ENCODE assay signal across 34 mouse cellular contexts in the genomic region with DNA sequence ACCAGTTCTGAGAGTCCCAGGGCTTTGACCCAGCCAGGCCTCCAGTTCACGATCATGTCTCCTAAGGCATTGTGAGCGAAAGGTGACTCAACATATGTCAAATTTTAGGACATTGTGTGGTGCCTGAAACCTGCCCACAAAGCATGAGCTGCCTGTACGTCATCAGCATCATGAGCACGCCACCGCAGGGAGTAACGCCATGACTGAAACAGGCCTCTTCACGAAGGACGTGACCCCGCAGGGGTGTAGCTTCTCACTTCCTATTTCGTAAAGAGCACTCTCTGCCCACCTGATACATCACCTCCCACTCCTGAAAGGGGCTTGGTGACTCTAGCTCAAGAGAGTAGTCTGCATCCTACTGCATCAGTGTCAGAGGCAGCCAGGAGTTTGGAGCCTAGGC. TPM values are rescaled to one million over a fixed set of nuclear protein-coding genes. Genes with fewer than 3 reads are reported as not detected.
"Had no signal": no experiment of that assay in that cellular context is flagged by ENCODE, and none has a peak within 500 bp of the region (broad histone marks: within the 10 kb centered on the region; RNA-seq: fewer than 3 reads in every experiment).

No protein-coding gene starts in this region.

- H3K27ac ChIP-seq: left cerebral cortex, adult 2 months; limb, embryonic 10.5 days; limb, embryonic 12.5 days; limb, embryonic 13.5 days; limb, embryonic 15.5 days; liver, embryonic 12.5 days; liver, embryonic 13.5 days; liver, embryonic 14.5 days; liver, embryonic 15.5 days; lung, embryonic 15.5 days; macrophage; midbrain, embryonic 10.5 days; midbrain, embryonic 12.5 days; midbrain, embryonic 13.5 days; midbrain, embryonic 15.5 days had no signal

- H3K36me3 ChIP-seq: limb, embryonic 10.5 days; limb, embryonic 12.5 days; limb, embryonic 13.5 days; limb, embryonic 15.5 days; liver, embryonic 12.5 days; liver, embryonic 13.5 days; liver, embryonic 15.5 days; lung, embryonic 15.5 days; midbrain, embryonic 10.5 days; midbrain, embryonic 12.5 days; midbrain, embryonic 13.5 days; midbrain, embryonic 15.5 days had no signal

- H3K4me2 ChIP-seq: limb, embryonic 12.5 days; limb, embryonic 13.5 days; limb, embryonic 15.5 days; liver, embryonic 11.5 days; liver, embryonic 12.5 days; liver, embryonic 13.5 days; liver, embryonic 15.5 days; lung, embryonic 14.5 days; lung, embryonic 15.5 days; midbrain, embryonic 11.5 days; midbrain, embryonic 12.5 days; midbrain, embryonic 13.5 days; midbrain, embryonic 15.5 days had no signal

- H3K9ac ChIP-seq: limb, embryonic 12.5 days; limb, embryonic 13.5 days; limb, embryonic 15.5 days; liver, embryonic 12.5 days; liver, embryonic 13.5 days; liver, embryonic 14.5 days; liver, embryonic 15.5 days; liver, postnatal 0 days; lung, embryonic 14.5 days; lung, embryonic 15.5 days; midbrain, embryonic 12.5 days; midbrain, embryonic 13.5 days; midbrain, embryonic 15.5 days had no signal

- DNase-seq: left cerebral cortex, postnatal 4 days; liver; liver, embryonic 13.5 days; liver, postnatal 0 days; lung, adult 18-20 months; lung, adult 2 months; lung, embryonic 14.5 days; lung, postnatal 10 days; lung, postnatal 14 days; lung, postnatal 36 days; lung, postnatal 4 days; midbrain, embryonic 14.5 days had no signal

- ATAC-seq: liver, embryonic 12.5 days; liver, postnatal 0 days; lung, postnatal 0 days; midbrain, embryonic 13.5 days; midbrain, embryonic 15.5 days; midbrain, embryonic 16.5 days had no signal

- H3K4me3 ChIP-seq: left cerebral cortex, adult 2 months; limb, embryonic 10.5 days; limb, embryonic 12.5 days; limb, embryonic 13.5 days; limb, embryonic 15.5 days; liver, embryonic 12.5 days; liver, embryonic 13.5 days; liver, embryonic 15.5 days; lung, embryonic 15.5 days; midbrain, embryonic 10.5 days; midbrain, embryonic 12.5 days; midbrain, embryonic 13.5 days; midbrain, embryonic 15.5 days; myocyte had no signal

- H3K4me1 ChIP-seq: liver, embryonic 12.5 days; liver, embryonic 13.5 days; liver, embryonic 15.5 days had no signal

- H3K27me3 ChIP-seq: midbrain, embryonic 15.5 days had no signal

- H3K9me3 ChIP-seq: limb, embryonic 10.5 days; limb, embryonic 12.5 days; limb, embryonic 13.5 days; limb, embryonic 15.5 days; liver, embryonic 12.5 days; liver, embryonic 13.5 days; liver, embryonic 15.5 days; lung, embryonic 15.5 days; midbrain, embryonic 10.5 days; midbrain, embryonic 12.5 days; midbrain, embryonic 13.5 days; midbrain, embryonic 15.5 days had no signal

RNA-seq across cellular contexts. Expression of a gene that starts 39.2 kb away (rescaled TPM):
- total RNA-seq: megakaryocyte-erythroid progenitor cell, adult 5-6 weeks; monocyte, adult 5-6 weeks had no signal

RNA-seq across cellular contexts. Expression of a gene that starts 45.0 kb away (rescaled TPM):
- total RNA-seq: megakaryocyte progenitor cell, adult 5-6 weeks; megakaryocyte-erythroid progenitor cell, adult 5-6 weeks; monocyte, adult 5-6 weeks had no signal
- polyA plus RNA-seq: macrophage had no signal
